Mouse (Mus musculus) gastrocnemius, postnatal 14 days (tissue): ENCODE measurements at regions not wholly inside any gene's neighbourhood (a gene's known extent, or its start where the extent isn't known, plus 50 kb on each side); places are given as distances from the start of the nearest gene placed in this dataset.

Experiments used
- DNase-seq: peaks from one replicate; pipeline ENCODE4 v3.0.0; 2021; ENCODE audit warnings: mixed read lengths
- intact Hi-C: fragments of 180-260 bp; cut with DNase I; formaldehyde crosslinking; loops from one replicate; pipeline ENCODE4 v1.15.1; 2025; ENCODE audit warnings: low total_unique reads

GRCm38 (mm10) chr11:7530482-7531148, 316.9 kb upstream of the Igfbp3 start:
- no peak for DNase-seq
- intact Hi-C loops = no loop called here

- DNase-seq = no peak
- intact Hi-C loops = no loop called here
Observed at GRCm38 (mm10) chr11:7519556-7519955, 305.8 kb upstream of the Igfbp3 start.

DNA sequence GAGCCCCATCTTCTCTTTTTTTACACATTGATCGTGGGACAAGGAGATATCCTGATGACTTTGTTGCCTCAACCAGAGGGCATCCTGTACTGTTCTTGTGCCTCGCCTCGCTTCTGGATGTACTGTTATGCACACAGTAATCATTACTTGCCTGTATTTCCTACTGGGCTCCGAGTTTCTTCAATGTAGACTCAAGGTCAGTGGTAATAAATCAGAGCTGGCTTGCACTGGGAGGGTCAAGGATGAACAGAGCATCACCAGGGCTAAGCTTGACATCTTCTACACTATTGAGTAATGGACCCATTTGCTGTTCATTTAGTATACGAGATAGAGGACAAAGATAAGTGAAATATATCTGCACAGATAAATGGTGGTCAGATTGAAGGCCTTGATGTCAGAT, 295.1 kb upstream of the Igfbp3 start:
- intact Hi-C loops = no loop called here
- DNase-seq = no peak

DNA sequence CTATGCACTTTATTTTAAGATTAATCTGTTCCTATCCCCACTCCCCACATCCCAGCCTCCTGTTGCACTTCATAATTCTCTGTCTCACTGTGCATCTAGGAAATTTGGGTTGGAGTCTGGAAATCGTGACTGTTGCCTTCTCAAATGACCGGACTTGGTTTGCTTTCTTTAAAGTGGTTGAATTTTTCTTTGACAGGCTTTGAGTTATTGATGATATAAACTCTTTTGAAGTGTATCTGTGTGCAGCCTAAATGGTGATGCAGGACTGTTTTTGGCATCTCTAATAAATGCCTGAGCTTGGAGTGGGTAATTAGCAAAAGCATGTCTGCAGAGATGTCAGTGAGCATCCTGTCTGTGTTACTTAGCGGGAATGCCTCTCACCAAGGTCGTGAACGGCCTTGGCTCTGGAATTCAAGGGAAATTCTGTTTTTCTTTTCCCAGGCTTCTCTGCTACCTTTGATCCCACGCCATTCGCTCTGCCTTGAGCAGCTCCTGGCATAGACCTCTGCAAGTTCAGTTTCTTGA, 292.8 kb upstream of the Igfbp3 start:
- intact Hi-C loops = no loop called here
- DNase-seq = no peak

DNA sequence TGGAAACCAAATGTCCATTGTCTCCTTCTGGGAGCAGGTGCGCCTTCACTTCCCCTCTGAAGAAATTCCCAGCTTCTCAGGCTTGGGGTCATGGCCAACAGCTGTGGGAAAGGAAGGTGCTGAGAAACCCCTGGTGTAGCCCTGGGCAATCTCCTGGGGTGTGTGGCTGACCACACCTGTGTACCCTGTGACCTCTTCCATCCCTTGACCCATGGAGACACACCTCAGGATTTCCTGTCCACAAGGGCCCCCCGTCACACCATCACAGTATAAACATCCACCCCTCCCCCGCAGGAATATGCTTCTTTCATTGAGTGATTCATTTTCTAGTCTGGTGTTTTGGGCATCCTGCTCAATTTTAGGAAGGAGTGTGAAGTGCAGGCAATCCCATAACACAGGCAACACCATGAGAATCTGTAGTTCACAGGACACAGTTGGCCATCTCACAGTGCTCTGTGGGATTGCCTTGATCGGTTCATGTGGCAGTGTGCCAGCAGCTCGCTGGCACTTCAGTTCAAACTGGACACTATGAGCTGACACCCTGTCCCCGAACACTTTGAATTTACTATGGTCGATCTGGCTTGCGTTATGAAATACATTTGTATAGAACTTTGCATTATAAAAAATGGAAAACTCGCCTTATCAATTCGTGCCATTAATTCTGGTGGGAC, 291.1 kb upstream of the Igfbp3 start:
- intact Hi-C loops = no loop called here
- DNase-seq = no peak

GRCm38 (mm10) chr11:7502679-7503078, 289.0 kb upstream of the Igfbp3 start:
- no peak for DNase-seq
- intact Hi-C loops = no loop called here

DNA sequence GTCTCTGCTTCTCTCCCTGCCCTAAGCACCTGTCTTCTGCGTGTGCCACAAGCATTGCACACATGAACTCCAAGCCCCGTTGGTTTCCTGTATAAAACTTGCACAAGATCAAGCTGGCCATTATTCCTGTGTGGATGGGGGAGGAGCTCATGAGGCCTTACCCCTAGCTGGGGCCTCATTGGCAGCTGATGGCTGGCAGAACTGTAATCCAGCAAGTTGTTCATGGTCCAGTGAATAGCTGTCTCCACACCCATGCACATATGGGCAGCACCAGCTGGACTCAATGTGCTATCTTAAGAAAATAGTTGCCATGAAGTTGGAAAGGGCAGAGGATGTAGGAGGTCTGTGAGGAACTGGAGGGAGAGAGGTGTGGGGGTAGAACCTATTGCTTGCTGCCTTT, 288.3 kb upstream of the Igfbp3 start:
- intact Hi-C loops = no loop called here
- no peak for DNase-seq

DNA sequence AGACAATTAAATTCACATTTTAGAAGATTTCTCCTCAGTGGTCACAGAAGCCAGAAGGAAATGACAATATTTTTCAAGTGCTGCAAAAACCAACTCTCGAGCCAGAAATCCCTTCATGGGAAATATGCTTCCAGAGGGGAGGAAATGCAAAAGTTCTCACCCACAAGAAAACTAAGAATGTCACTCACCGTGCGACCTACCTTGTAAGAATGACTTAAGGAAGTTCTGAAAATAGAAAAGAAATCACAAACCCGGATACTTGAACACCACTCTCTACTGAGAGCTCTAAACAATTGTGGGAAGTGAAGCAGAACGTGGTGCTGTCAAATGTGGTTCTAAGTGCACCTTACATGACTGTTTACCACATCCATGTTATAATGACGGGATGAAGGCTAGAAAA, 284.1 kb upstream of the Igfbp3 start:
- intact Hi-C loops = no loop called here
- no peak for DNase-seq

- no peak for DNase-seq
- intact Hi-C loops = no loop called here
Observed at GRCm38 (mm10) chr11:7473832-7474545, 260.3 kb upstream of the Igfbp3 start.

- no peak for DNase-seq
- intact Hi-C loops = no loop called here
Observed at GRCm38 (mm10) chr11:7465522-7465921, 251.8 kb upstream of the Igfbp3 start.

DNA sequence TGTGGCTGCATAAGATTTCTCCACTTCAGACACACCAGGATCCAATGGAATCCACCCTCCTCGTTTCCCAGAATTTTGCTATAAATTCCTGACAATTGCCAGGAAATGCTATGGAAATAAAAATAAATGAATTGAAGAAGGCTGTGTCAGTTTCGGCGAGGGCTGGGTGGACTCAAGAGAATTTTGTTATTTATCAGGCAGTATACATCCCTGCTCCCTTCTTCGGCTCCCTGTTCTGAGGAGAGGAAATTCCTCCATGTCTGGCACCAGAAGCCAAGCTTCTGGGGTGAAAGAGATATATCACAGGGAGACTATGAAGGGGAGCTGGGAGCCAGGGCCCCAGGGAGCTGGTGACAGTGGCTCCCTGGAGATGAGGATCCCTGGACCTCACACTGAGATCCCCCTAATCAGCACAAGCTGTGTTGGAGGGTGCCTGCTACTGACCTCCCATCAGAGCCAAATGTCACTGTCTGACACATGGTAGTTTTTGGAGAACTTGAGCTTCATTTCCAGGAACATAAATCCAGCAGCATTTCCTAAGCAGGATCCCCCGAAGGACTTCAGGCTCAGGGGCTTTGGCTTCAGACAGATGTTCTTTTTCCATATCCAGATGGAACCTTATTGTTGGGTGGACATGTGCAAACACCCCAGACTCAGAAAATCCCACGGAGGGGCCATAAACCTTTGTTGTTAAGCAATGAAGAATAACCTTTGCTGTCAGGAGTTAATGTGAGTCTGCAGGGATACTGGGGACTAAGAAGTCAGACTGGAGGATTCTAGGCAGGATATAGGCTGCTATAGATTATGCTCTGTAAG, 248.4 kb upstream of the Igfbp3 start:
- intact Hi-C loops = no loop called here
- no peak for DNase-seq

- intact Hi-C loops = no loop called here
- no peak for DNase-seq
Observed at GRCm38 (mm10) chr11:7451756-7452155, 238.0 kb upstream of the Igfbp3 start.

- DNase-seq = no peak
- intact Hi-C loops = no loop called here
Observed at GRCm38 (mm10) chr11:7444494-7444893, 230.8 kb upstream of the Igfbp3 start.

GRCm38 (mm10) chr11:7439276-7439675, 225.6 kb upstream of the Igfbp3 start:
- DNase-seq = no peak
- intact Hi-C loops = no loop called here

DNA sequence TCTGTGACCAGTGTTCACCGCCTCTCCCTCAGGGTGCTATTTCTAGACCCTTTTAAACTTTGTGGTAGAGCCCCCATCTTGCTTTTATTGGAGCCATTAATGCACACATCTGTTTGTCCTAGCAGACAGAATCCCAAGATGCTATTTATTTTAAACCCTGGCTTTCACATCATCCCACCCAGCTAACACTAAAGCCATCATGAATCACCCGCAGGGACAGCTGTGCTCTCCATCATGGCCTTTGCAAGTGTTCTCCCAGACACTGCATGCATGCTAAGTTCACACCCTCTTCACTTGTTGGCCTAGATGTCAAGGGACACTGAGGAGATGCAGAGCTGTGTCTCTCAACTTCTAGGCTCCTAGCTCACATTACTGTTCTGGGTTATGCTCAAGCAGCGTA, 220.9 kb upstream of the Igfbp3 start:
- DNase-seq = no peak
- intact Hi-C loops = no loop called here

GRCm38 (mm10) chr11:7427771-7428170, 214.0 kb upstream of the Igfbp3 start:
- DNase-seq = no peak
- intact Hi-C loops = no loop called here

- intact Hi-C loops = no loop called here
- DNase-seq = no peak
Observed at GRCm38 (mm10) chr11:7425233-7425632, 211.5 kb upstream of the Igfbp3 start.

GRCm38 (mm10) chr11:7424082-7424471, 210.4 kb upstream of the Igfbp3 start:
- intact Hi-C loops = no loop called here
- DNase-seq = no peak

- intact Hi-C loops = no loop called here
- DNase-seq = no peak
Observed at GRCm38 (mm10) chr11:7423276-7424081, 209.8 kb upstream of the Igfbp3 start.
